Comparison of ENCODE assay signal across 10 mouse cellular contexts in genomic region chr5:111590619-111591081, GRCm38 (mm10).
DNase-seq lines count a peak whose midpoint lies in the region; ATAC-seq and TF ChIP-seq lines count a peak whose summit lies in the region.
"Had no signal": no experiment of that assay in that cellular context is flagged by ENCODE, and none has a peak within 500 bp of the region (broad histone marks: within the 10 kb centered on the region; RNA-seq: fewer than 3 reads in every experiment).

No protein-coding gene starts in this region.

- H3K27ac ChIP-seq in layer of hippocampus, adult 2 months: peak overlapping the region; percentile 70
- peak overlapping the region; percentile 74; the same call in 1 of the 2 replicates for H3K27ac ChIP-seq in embryonic facial prominence, embryonic 14.5 days (replicated peaks; ENCODE audit: low read depth, low read length)
- peak overlapping the region; percentile 56; the same call in 1 of the 2 replicates for H3K27ac ChIP-seq in limb, embryonic 11.5 days (replicated peaks; ENCODE audit: low read depth, low read length)
- peak overlapping the region; percentile 16 for H3K27ac ChIP-seq in stomach, embryonic 16.5 days (ENCODE audit: low read length)
- H3K27ac ChIP-seq: macrophage had no signal

- H3K9ac ChIP-seq in embryonic facial prominence, embryonic 14.5 days (ENCODE audit: low read depth, low read length): no peak overlapping the region
- no peak overlapping the region for H3K9ac ChIP-seq in limb, embryonic 11.5 days (ENCODE audit: low read length)
- 0 out of 2 replicates have a peak overlapping the region, but pooled peaks have one; percentile 38 for H3K9ac ChIP-seq in stomach, embryonic 16.5 days (ENCODE audit: low read length)

- H3K27me3 ChIP-seq in embryonic facial prominence, embryonic 14.5 days (replicated peaks; ENCODE audit: control insufficient read depth, insufficient read depth, low read length): no peaks in the 10 kb centered on the region
- no peaks in the 10 kb centered on the region for H3K27me3 ChIP-seq in limb, embryonic 11.5 days (ENCODE audit: control insufficient read depth, insufficient read depth, low read length)
- no peaks in the 10 kb centered on the region for H3K27me3 ChIP-seq in stomach, embryonic 16.5 days (ENCODE audit: control insufficient read depth, insufficient read depth, low read length)

- TF ChIP-seq CTCF in layer of hippocampus, adult 2 months (conservative IDR thresholded peaks at IDR 0.05): no peak

- H3K4me1 ChIP-seq in embryonic facial prominence, embryonic 14.5 days (ENCODE audit: control insufficient read depth, insufficient read depth, low read length): 0 out of 2 replicates have a peak, but pooled peaks cover 5% of the 10 kb centered on the region
- H3K4me1 ChIP-seq in limb, embryonic 11.5 days (ENCODE audit: control insufficient read depth, insufficient read depth, low read length): no peaks in the 10 kb centered on the region
- H3K4me1 ChIP-seq in stomach, embryonic 16.5 days (ENCODE audit: control insufficient read depth, insufficient read depth, low read length): peaks cover 7% of the 10 kb centered on the region; the same call in 1 of the 2 replicates

- no peaks in the 10 kb centered on the region for H3K36me3 ChIP-seq in embryonic facial prominence, embryonic 14.5 days (ENCODE audit: control insufficient read depth, insufficient read depth, low read length)
- no peaks in the 10 kb centered on the region for H3K36me3 ChIP-seq in limb, embryonic 11.5 days (ENCODE audit: control insufficient read depth, insufficient read depth, low read length)
- H3K36me3 ChIP-seq in stomach, embryonic 16.5 days (ENCODE audit: control insufficient read depth, insufficient read depth, low read length): no peaks in the 10 kb centered on the region

- H3K4me2 ChIP-seq in embryonic facial prominence, embryonic 14.5 days (ENCODE audit: low read depth, low read length): no peak overlapping the region
- no peak overlapping the region for H3K4me2 ChIP-seq in limb, embryonic 11.5 days (ENCODE audit: low read depth, severe bottlenecking)
- no peak overlapping the region for H3K4me2 ChIP-seq in stomach, embryonic 16.5 days (ENCODE audit: low read depth, low read length)

- H3K4me3 ChIP-seq in layer of hippocampus, adult 2 months: no peak overlapping the region
- no peak overlapping the region for H3K4me3 ChIP-seq in embryonic facial prominence, embryonic 14.5 days (ENCODE audit: low read depth, low read length)
- H3K4me3 ChIP-seq in limb, embryonic 11.5 days (ENCODE audit: low read depth, low read length): no peak overlapping the region
- no peak overlapping the region for H3K4me3 ChIP-seq in stomach, embryonic 16.5 days (replicated peaks; ENCODE audit: low read length)

- H3K9me3 ChIP-seq in embryonic facial prominence, embryonic 14.5 days (ENCODE audit: control insufficient read depth, low read length): no peaks in the 10 kb centered on the region
- no peaks in the 10 kb centered on the region for H3K9me3 ChIP-seq in limb, embryonic 11.5 days (ENCODE audit: control insufficient read depth, low read length)
- no peaks in the 10 kb centered on the region for H3K9me3 ChIP-seq in stomach, embryonic 16.5 days (replicated peaks; ENCODE audit: control insufficient read depth, low read length)

- 5% methylated on average over 4 of the region's 4 CpGs for WGBS in embryonic facial prominence, embryonic 14.5 days
- WGBS in limb, embryonic 11.5 days: 21% methylated on average over 4 of the region's 4 CpGs
- WGBS in stomach, embryonic 16.5 days: 13% methylated on average over 4 of the region's 4 CpGs

- peak; percentile 82 for ATAC-seq in embryonic facial prominence, embryonic 14.5 days (ENCODE audit: low read depth)
- ATAC-seq in limb, embryonic 11.5 days (ENCODE audit: insufficient number of reproducible peaks, low FRiP score, low TSS enrichment, low read depth): peak; percentile 68; the same call in 1 of the 2 replicates
- ATAC-seq in stomach, embryonic 16.5 days (ENCODE audit: insufficient read depth, low FRiP score): peak; percentile 76

- intact Hi-C loops in heart, postnatal 14 days (cut with DNase I): no loop called here

- no peak for DNase-seq in layer of hippocampus, adult 2 months (ENCODE audit: low spot score in 2 of 2)
- no peak for DNase-seq in layer of hippocampus, postnatal 10 days (ENCODE audit: low spot score in 2 of 2)
- peak; percentile 78 for DNase-seq in embryonic facial prominence, embryonic 14.5 days (ENCODE audit: low spot score)
- no peak for DNase-seq in limb, embryonic 11.5 days (ENCODE audit: low spot score)
- DNase-seq in adrenal gland, adult 18-20 months (ENCODE audit: low spot score in 2 of 2): no peak
- DNase-seq in heart, postnatal 14 days: no peak
- DNase-seq in heart, adult 9 months (ENCODE audit: low spot score in 2 of 2): no peak
- DNase-seq: gastrocnemius, postnatal 25 days had no signal

Comparison
In these comparisons a context has a peak if more than half of its experiments do, and no peak if none do; other contexts are left out.
1. H3K27ac ChIP-seq: peak in every context shown above with its lines; median percentile 74 in embryonic facial prominence, embryonic 14.5 days; 70 in layer of hippocampus, adult 2 months; 56 in limb, embryonic 11.5 days; 16 in stomach, embryonic 16.5 days.